Mouse (Mus musculus) heart, adult 2 months (tissue): Measurements from ENCODE around the gene Ugt1a10. TPM values are rescaled to one million over a fixed set of nuclear protein-coding genes. Genes with fewer than 3 reads are reported as not detected.
"Not testable (repeated sequence)": the region's sequence is repeated elsewhere in the genome, so short reads cannot be mapped to it uniquely, and the experiment has no call there.

Source experiments
- DNase-seq, 2 experiments: peaks; one replicate each; pipeline ENCODE4 v3.0.0; 2021
- H3K27ac ChIP-seq: fragments of 200-600 bp; 2 replicates; pipeline ENCODE4 v1.8.1; 2022
- H3K27me3 ChIP-seq: fragments of 200-500 bp; 2 replicates; pipeline ENCODE4 v1.6.1; 2012; ENCODE audit warnings: mild to moderate bottlenecking, low read length, inconsistent platforms, mixed read lengths; ENCODE audit not compliant: control insufficient read depth, insufficient read depth
- H3K36me3 ChIP-seq: fragments of 200-500 bp; 2 replicates; pipeline ENCODE4 v1.6.1; 2012; ENCODE audit warnings: low read length, inconsistent platforms; ENCODE audit not compliant: control insufficient read depth, insufficient read depth
- H3K4me1 ChIP-seq: fragments of 200-500 bp; 2 replicates; pipeline ENCODE4 v1.6.1; 2011; ENCODE audit warnings: low read length; ENCODE audit not compliant: control insufficient read depth, insufficient read depth
- H3K4me3 ChIP-seq: fragments of 200-600 bp; 2 replicates; pipeline ENCODE4 v1.8.1; 2022
- H3K79me2 ChIP-seq: fragments of 200-500 bp; replicated peaks from 2 replicates; pipeline ENCODE4 v1.6.1; 2012; ENCODE audit warnings: mild to moderate bottlenecking, inconsistent platforms, low read length, moderate library complexity, mixed read lengths; ENCODE audit not compliant: control insufficient read depth, insufficient read depth
- H3K9ac ChIP-seq: fragments of 200-500 bp; 2 replicates; pipeline ENCODE4 v1.6.1; 2012; ENCODE audit warnings: low read depth, mild to moderate bottlenecking, control low read depth, inconsistent platforms, low read length, mixed read lengths
- CTCF ChIP-seq: fragments of 200-600 bp; IDR thresholded peaks from 2 replicates; pipeline ENCODE4 v1.8.1; 2022; ENCODE audit warnings: antibody characterized with exemption, mild to moderate bottlenecking, moderate library complexity
- EP300 ChIP-seq: fragments of 200-500 bp; IDR thresholded peaks from 2 replicates; pipeline ENCODE4 v1.6.1; 2011; ENCODE audit warnings: low read depth, low read length, control low read depth; ENCODE audit not compliant: insufficient read depth
- POLR2A ChIP-seq: fragments of 200-500 bp; IDR thresholded peaks from 2 replicates; pipeline ENCODE4 v1.6.1; 2011; ENCODE audit warnings: mild to moderate bottlenecking, low read depth, low read length, control low read depth; ENCODE audit not compliant: insufficient read depth
- WGBS: fragments of 180-500 bp; shearing (Covaris S2); methylation state at CpG from one replicate; pipeline ENCODE4 v1.1.7; 2018; 5-methylcytosine and 5-hydroxymethylcytosine counted together
- intact Hi-C: fragments of 180-260 bp; cut with DNase I; formaldehyde crosslinking; loops from one replicate; pipeline ENCODE4 v1.15.1; 2025
- polyA plus RNA-seq: library from polyadenylated mRNA; depleted of rRNA; stranded (reverse); fragments of >200 nt; gene quantifications from 2 replicates; pipeline ENCODE4 v1.2.3, GENCODE M21; 2012
- total RNA-seq, 2 experiments: library from RNA; stranded (reverse); gene quantifications; 2 replicates each; pipeline ENCODE4 v1.2.3; 2021

Gene Ugt1a10
- total and polyA plus RNA-seq, 3 experiments: not detected

GRCm38 (mm10) chr1:88014194-88014593 is 41.0 kb upstream of the Ugt1a10 start:
- DNase-seq: no peak
- Histone ChIP-seq H3K36me3 (no peaks in the 10 kb centered on the region), H3K79me2 (no peaks in the 10 kb centered on the region), H3K4me3 (no peak overlapping the region), H3K27me3 (no peaks in the 10 kb centered on the region), H3K9ac (no peak overlapping the region), H3K27ac (no peak overlapping the region), H3K4me1 (no peaks in the 10 kb centered on the region)
- intact Hi-C loops: no loop called here
- TF ChIP-seq POLR2A (no peak), EP300 (no peak), CTCF (no peak)
- 80% methylated on average over 4 of the region's 4 CpGs for WGBS

GRCm38 (mm10) chr1:88014671-88015070 is 40.5 kb upstream of the Ugt1a10 start:
- Histone ChIP-seq H3K36me3 (no peaks in the 10 kb centered on the region), H3K27ac (no peak overlapping the region), H3K4me3 (no peak overlapping the region), H3K27me3 (no peaks in the 10 kb centered on the region), H3K4me1 (no peaks in the 10 kb centered on the region), H3K9ac (no peak overlapping the region), H3K79me2 (no peaks in the 10 kb centered on the region)
- DNase-seq: no peak
- 94% methylated on average over 4 of the region's 4 CpGs for WGBS
- intact Hi-C loops: no loop called here
- TF ChIP-seq CTCF (no peak), EP300 (no peak), POLR2A (no peak)

- Histone ChIP-seq H3K79me2 (no peaks in the 10 kb centered on the region), H3K9ac (no peak overlapping the region), H3K36me3 (no peaks in the 10 kb centered on the region), H3K4me1 (no peaks in the 10 kb centered on the region), H3K27me3 (no peaks in the 10 kb centered on the region), H3K27ac (no peak overlapping the region), H3K4me3 (no peak overlapping the region)
- intact Hi-C loops: no loop called here
- DNase-seq: no peak
- 85% methylated on average over 6 of the region's 6 CpGs for WGBS
- no peak for TF ChIP-seq POLR2A
- TF ChIP-seq CTCF: no peak
- no peak for TF ChIP-seq EP300
Measured at GRCm38 (mm10) chr1:88015371-88015770, 39.8 kb upstream of the Ugt1a10 start.

- H3K4me1 ChIP-seq, H3K4me3 ChIP-seq, H3K27me3 ChIP-seq, intact Hi-C loops, H3K27ac ChIP-seq, H3K36me3 ChIP-seq, H3K79me2 ChIP-seq, H3K9ac ChIP-seq, DNase-seq: not testable (repeated sequence)
- WGBS: 80% methylated on average over 3 of the region's 3 CpGs
Measured at GRCm38 (mm10) chr1:88025244-88025643, 29.9 kb upstream of the Ugt1a10 start.

- H3K79me2 ChIP-seq, H3K9ac ChIP-seq, H3K36me3 ChIP-seq, DNase-seq, H3K27me3 ChIP-seq, H3K27ac ChIP-seq, intact Hi-C loops, H3K4me3 ChIP-seq, H3K4me1 ChIP-seq: not testable (repeated sequence)
- WGBS: 74% methylated on average over 1 of the region's 2 CpGs
Measured at GRCm38 (mm10) chr1:88043044-88043443, 12.1 kb upstream of the Ugt1a10 start.

- intact Hi-C loops, H3K9ac ChIP-seq, H3K4me3 ChIP-seq, H3K79me2 ChIP-seq, H3K36me3 ChIP-seq, H3K27ac ChIP-seq, H3K4me1 ChIP-seq, DNase-seq, H3K27me3 ChIP-seq: not testable (repeated sequence)
- WGBS: 70% methylated on average over 4 of the region's 5 CpGs
Measured at GRCm38 (mm10) chr1:88044832-88045437, 10.3 kb upstream of the Ugt1a10 start.

- H3K4me1 ChIP-seq, H3K36me3 ChIP-seq, H3K4me3 ChIP-seq, H3K79me2 ChIP-seq, intact Hi-C loops, H3K27me3 ChIP-seq, H3K27ac ChIP-seq, H3K9ac ChIP-seq, DNase-seq: not testable (repeated sequence)
- WGBS: 80% methylated on average over 2 of the region's 2 CpGs
Measured at GRCm38 (mm10) chr1:88047408-88047807, 7.8 kb upstream of the Ugt1a10 start.

GRCm38 (mm10) chr1:88066472-88067102 is 11.4 kb downstream of the Ugt1a10 start:
- H3K27me3 ChIP-seq, H3K27ac ChIP-seq, H3K36me3 ChIP-seq, H3K79me2 ChIP-seq, H3K4me1 ChIP-seq, H3K9ac ChIP-seq, DNase-seq, intact Hi-C loops, H3K4me3 ChIP-seq: not testable (repeated sequence)
- 43% methylated on average over 2 of the region's 2 CpGs for WGBS
